Mouse (Mus musculus): Measurements from ENCODE around the gene Eepd1. TPM values are rescaled to one million over a fixed set of nuclear protein-coding genes. Genes with fewer than 3 reads are reported as not detected.

Eepd1 gene
- total RNA-seq, 2 experiments from 2014 or later, result 12.5 to 14.4 TPM

DNA sequence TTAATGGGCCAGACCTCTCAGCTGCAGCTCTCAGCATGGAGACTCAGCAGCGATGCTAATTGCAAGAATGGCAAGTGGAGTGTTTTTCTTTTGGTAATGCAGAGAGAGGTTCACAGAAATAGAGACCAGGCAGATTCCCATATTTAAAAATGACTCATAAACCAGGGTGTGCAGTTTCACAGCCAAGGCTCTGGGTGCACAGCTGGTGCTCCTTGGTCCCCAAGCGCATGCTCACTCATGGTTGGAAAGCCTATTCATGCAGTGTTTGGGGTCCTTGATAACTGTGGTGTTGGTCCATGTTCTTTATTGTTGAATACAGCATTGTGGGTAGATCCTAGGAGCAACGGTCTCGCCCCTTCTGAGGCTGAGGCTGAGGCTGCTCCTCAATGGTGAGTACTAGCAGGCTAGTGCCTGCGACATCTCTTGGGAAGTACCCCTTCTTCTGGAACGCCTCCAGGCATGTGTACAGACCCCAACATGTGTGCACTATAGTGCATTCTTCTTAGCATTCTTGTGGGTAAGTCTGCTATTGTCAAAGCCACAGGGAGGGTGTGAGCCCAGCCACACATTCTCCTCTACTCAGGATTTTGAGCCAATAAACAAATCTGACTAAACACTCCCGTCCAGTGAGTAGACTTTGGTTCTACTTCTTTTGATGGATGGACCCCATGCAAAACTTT is 46.2 kb downstream of the Eepd1 start:
- DNase-seq (ENCODE audit: low spot score in 2 of 2), result no peak

DNA sequence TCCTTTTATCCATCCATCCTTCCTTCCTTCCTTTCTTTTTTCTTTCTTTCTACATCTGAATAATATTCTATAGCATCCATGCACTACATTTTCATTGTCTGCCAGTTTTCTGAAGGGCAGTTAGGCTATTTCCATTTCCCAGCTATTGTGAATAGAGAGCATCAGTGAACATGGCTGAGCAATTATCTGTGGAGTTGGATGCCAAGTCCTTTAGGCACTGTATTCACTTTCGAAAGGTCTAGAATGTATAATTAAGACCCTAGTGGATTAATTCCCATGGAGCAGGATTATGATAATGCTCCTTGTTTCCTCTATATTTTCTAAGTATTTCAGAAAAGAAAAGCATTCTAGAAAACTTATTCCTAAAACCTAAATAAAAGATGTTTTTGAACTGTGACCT is 50.3 kb downstream of the Eepd1 start:
- DNase-seq (ENCODE audit: low spot score in 2 of 2), result no peak

GRCm38 (mm10) chr9:25532105-25532504 is 50.8 kb downstream of the Eepd1 start:
- no peak for DNase-seq (ENCODE audit: low spot score in 2 of 2)

GRCm38 (mm10) chr9:25535487-25535886 is 54.1 kb downstream of the Eepd1 start:
- no peak for DNase-seq (ENCODE audit: low spot score in 2 of 2)

DNA sequence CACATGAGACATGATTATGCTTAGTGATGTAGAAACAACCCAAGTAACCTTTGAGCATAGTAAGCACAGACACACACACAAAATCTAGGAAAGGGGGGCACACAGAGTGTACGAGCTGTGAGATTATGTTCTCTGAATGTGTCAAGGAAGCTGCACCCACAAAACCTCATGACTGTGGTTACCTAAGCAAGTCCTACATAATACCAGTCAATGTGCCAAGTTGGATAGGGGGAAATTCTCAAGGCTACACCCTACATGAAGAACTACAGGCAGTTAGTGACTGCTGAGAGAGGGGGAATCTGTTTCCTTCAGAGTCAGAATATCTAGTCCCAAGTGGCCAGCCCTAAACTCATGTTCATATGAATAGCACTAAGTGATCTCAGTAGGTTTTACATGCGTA is 58.1 kb downstream of the Eepd1 start:
- no peak for DNase-seq (ENCODE audit: low spot score in 2 of 2)

GRCm38 (mm10) chr9:25541355-25541754 is 60.0 kb downstream of the Eepd1 start:
- DNase-seq (ENCODE audit: low spot score in 2 of 2), result no peak

DNA sequence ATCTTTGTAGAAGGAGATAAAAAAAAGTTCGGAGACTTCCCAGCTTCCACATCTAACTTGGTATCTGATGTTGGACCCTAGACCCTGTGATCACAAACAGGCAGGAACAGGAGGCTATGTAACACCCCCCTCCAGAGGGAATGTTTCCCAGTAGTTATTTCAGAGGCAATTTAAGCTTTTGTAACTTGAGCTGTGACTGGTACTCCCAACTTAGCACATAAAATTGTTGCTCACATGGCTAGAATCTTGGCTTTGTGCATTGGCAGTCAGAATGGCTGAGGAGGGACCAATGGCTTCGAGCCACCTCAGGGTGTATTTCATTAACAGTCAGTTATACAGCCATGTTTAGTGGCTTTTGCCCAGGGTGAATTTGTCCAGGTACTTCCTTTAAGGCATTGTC is 63.9 kb downstream of the Eepd1 start:
- DNase-seq (ENCODE audit: low spot score in 2 of 2), result no peak

DNA sequence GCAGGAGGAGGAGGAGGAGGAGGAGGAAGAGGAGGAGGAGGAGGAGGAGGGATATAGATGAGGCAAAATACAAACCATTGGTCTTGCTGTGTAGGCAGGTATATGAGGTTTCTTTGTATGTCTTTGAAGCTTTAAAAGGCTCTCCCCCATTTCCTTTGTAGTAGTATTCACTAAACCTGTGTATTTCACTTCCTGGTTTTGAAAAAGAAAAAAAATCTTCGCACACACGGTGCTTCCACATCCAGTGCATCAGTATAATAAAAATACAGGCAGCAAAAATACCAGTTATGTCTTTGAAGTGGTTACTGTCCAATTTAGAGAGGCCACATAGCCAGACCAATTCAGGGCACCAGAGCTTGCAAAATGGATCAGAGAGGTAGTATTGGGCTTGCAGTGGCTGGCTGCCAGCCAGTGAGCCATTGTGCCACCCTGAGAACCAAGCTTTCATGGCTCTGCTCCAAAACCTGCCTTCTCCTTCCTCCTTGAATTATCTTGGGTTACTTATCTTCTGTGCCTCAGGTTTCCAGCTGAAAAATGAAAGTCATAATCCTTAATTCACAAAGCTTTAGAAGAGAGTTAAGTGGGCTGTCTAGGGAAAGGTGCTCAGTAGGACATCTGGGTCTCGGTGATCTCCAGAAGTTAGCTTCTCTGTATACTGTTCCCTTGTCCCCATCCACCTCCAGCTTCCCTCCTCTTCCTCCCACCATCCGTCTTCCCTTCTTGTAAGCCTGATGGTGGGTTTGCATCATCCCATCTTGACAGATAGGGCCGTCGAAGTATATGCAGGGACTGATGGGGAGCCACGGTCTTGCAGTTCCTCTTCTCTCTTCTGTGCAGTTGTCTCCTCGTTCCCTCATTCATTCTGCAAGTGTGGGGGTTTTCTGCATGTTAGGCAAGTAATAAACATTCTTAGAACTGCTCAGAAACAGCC is 68.0 kb downstream of the Eepd1 start:
- no peak for DNase-seq (ENCODE audit: low spot score in 2 of 2)

DNA sequence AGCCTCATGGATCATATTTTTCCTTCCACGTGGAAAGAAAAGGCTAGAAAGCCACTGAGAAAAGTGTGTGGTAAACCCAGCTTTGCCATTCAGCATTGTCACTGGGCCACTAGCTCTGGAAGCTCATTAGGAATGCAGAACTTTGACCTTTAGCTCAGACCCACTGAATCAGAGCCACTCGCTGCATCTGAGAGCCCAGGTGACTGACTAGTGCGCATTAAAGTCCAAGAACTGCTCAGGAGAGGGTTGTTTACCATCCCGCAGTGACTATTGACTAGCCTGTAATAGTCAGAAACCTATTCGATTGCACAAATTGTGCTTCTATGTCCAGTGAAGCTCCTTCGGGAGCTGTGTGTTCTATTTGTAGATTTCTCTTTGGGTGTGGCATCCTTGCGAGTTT is 68.8 kb downstream of the Eepd1 start:
- DNase-seq (ENCODE audit: low spot score in 2 of 2), result no peak

DNA sequence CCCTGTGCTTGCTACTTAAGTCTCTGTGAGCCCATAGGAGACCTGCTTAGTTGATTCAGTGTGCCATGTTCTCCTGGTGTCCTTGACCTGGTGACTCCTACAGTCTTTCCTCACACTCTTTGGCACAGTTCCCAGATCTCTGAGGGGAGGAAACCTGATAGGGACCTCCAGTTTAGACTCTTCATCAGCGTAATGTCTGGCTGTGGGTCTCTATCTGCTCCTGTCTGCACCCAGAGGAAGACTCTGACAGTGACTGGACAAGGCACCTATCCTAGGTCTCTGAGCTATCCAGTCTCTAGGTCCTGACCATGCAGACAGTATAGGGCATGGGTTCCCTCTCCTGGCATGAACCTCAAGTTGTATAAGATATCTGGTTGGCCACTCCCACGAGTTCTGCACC is 71.2 kb downstream of the Eepd1 start:
- DNase-seq (ENCODE audit: low spot score in 2 of 2), result no peak

GRCm38 (mm10) chr9:25554246-25554803 is 73.0 kb downstream of the Eepd1 start:
- no peak for DNase-seq (ENCODE audit: low spot score in 2 of 2)

DNA sequence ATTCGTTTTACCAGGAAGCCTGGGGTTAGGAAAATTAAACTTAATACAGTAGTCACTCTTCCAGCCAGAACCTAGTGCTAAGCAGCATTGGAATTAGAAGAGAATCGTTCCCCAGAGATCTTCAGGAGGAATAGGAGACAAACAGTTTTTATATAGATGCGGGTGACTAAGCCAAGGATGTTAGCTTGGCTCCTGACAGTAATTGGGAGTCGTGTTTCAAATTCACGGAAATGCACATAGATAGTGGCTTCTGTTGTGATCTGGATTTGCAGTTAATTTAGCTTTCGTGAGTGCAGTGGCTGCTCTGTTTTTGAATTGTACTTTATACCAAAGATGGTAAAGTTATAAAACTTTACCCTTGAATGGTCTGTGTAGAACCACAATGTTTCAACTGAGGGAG is 73.9 kb downstream of the Eepd1 start:
- no peak for DNase-seq (ENCODE audit: low spot score in 2 of 2)

GRCm38 (mm10) chr9:25556008-25556407 is 74.7 kb downstream of the Eepd1 start:
- no peak for DNase-seq (ENCODE audit: low spot score in 2 of 2)

DNA sequence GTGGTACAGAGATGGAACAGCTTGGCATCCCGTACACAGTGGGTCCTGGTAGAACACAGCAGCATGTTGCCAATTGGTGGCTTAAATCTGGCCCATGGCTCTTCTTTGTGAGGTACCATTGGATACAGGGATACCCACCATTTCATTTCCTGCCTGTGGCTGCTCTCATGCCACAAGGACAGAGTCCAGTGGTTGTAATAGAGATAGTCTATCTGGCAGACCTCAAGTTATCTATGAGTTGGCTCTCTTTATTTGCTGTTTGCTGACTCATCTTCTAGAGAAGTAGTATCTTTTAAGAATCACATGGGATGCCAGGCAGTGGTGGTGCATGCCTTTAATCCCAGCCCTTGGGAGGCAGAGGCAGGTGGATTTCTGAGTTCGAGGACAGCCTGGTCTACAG is 76.0 kb downstream of the Eepd1 start:
- DNase-seq (ENCODE audit: low spot score in 2 of 2), result no peak

- DNase-seq (ENCODE audit: low spot score in 2 of 2), result no peak
Measured at GRCm38 (mm10) chr9:25558834-25559233, 77.5 kb downstream of the Eepd1 start.

DNA sequence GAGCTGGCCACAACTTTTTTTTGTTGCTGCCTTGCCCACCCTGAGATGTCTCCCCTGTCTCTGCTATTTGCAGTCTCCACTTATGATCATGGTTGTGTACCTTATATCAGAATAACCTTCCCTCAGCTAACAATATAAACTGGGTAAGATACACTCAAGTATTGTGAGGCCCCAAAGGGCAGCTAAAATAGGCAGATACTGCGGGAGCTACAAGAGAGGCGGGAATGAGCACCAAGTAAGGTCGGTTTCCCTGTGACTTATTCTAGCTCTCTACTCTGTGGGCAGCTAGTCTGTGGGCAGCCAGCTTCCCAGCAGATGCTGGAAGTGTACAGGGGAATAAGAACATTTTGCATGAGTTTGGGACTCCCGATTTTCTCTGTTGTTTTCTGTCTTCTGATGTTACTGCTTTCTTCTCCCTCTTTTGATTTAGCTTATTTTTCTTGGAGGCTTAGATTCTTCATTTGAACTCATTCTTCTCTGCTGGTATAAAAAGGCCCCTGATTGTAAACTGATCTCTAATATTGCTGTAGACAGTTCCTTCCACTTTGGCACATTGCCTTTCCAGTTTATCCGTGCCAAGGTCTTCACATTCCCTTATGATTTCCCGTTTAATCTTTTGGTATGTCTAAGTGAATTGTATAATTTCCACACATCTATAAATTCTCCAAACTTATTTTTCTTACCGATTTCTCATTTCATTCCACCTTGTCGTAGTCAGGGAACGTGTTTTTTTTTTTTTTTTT is 78.8 kb downstream of the Eepd1 start:
- no peak for DNase-seq (ENCODE audit: low spot score in 2 of 2)

DNA sequence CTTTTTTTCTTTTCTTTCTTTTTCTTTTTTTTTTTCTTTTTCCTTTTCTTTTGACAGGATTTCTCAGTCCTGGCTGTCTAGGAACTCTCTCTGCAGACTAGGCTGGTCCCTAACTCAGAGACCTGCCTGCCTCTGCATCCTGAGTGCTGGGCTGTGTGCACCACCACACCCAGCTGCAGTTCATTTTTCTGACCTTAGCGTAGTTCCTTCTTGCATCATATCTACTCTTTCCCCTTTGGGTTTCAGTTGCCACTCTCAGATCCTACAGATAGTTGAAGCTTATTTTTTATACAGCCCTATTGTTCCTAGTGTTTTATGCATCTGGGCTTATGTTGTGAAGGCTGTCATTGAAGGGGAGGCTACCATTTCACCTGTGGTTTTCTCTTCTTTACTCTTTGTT is 79.8 kb downstream of the Eepd1 start:
- DNase-seq (ENCODE audit: low spot score in 2 of 2), result no peak

DNA sequence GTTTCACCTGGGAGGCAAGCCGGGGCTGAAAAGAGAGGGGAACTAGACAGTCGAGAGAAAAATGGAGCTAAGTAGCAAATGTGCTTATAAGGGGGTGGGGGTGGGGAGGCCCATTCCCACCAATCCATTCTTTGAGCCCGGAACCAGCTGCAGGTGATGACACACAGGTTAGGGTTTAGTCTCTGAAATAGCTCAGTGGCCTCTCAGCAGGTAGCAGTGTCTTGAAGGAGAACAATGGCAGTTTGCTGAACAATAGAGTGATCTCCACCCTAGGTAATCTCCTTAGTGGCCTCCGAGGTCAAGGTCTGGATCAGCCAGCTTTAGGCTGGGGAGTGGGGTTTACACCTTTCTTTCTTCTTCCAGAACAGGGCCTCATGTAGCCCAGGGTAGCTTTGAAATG is 82.5 kb downstream of the Eepd1 start:
- DNase-seq (ENCODE audit: low spot score in 2 of 2), result no peak

DNA sequence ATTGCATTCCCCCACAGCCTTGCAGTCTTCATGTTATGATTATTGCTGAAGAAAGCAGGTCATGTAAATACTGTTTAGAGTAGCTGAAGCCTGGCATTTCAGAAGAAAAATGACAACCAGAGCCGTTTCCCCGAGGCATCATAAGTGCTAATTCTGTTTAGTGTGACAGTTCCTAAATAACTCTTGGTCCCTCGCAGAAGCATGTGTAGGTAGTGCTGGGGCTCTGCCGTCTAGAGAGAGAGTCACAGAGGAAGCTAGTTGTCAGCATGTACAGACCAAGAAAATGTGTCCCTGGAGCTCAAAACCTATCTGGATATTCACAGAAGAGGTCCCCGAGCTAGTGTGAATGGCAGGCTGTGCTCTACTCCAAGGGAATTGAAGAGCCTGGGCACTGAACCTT is 85.7 kb downstream of the Eepd1 start:
- DNase-seq (ENCODE audit: low spot score in 2 of 2), result no peak

DNA sequence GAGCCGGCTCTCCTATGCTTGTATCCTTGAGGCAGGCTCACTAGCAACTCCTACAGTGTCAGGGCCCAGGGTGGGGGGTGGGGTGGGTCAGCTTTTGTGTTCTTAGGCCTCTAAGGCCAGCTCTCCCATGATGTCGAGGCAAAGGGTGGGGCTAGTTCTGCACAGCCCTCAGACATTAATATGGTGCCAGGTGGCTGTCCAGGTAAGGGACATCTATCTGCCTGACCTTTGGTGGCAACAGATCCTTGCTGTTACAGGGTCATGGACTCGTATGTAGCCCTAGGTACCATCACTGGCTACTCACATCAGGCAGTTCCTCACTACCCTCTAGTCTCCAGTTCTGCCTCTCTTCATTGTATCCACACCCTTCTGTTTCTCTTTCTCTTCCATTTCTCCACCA is 87.4 kb downstream of the Eepd1 start:
- DNase-seq (ENCODE audit: low spot score in 2 of 2), result no peak

DNA sequence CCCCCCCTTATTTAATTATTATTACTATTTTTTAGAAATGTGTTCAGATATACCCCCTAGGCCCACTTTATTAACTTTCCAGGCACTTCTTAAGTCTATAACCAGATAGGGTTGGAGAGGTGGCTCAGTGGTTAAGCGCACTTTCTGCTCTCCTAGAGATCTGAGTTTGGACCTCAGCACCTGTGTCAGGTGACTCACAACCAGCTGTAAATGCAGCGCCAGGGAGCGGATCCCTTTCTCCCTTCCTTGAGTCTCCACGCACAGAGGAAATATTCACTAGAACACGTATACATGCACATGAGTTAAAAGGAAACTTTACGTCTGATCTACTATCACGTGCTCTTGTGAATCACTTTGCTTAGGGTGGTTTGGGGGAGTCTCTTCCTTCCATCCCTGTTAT is 88.7 kb downstream of the Eepd1 start:
- no peak for DNase-seq (ENCODE audit: low spot score in 2 of 2)

DNA sequence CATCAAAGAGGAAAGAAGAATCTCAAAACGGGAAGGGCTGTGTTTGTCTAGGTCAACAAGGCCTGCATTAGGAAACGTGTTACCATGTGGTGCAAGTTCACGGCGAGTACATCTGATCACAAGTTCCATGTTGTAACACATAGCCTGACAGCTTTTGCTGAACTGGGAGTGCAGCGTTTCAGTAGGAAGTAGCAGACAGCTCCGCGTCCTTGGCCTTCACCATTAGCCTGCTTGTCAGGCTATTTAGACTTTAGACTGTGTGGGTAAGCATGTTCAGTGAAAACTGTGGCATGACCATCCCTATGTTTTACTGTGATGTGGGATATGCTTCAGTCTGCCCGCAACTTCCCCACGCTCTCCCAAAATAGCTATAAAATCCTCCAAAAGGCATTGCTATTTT is 89.1 kb downstream of the Eepd1 start:
- DNase-seq (ENCODE audit: low spot score in 2 of 2), result no peak

All from layer of hippocampus, postnatal 14 days (tissue).